Mouse (Mus musculus) CD4-positive naive resting alpha-beta T cell, adult 57 days (primary cell): ENCODE results near the gene Ntsr2. TPM values are rescaled to one million over a fixed set of nuclear protein-coding genes. Genes with fewer than 3 reads are reported as not detected.

Source experiments
- total RNA-seq: library from RNA; stranded (reverse); gene quantifications from one replicate; pipeline ENCODE4 v1.2.4, GENCODE M21; 2023

Gene Ntsr2
- total RNA-seq: not detected

DNA sequence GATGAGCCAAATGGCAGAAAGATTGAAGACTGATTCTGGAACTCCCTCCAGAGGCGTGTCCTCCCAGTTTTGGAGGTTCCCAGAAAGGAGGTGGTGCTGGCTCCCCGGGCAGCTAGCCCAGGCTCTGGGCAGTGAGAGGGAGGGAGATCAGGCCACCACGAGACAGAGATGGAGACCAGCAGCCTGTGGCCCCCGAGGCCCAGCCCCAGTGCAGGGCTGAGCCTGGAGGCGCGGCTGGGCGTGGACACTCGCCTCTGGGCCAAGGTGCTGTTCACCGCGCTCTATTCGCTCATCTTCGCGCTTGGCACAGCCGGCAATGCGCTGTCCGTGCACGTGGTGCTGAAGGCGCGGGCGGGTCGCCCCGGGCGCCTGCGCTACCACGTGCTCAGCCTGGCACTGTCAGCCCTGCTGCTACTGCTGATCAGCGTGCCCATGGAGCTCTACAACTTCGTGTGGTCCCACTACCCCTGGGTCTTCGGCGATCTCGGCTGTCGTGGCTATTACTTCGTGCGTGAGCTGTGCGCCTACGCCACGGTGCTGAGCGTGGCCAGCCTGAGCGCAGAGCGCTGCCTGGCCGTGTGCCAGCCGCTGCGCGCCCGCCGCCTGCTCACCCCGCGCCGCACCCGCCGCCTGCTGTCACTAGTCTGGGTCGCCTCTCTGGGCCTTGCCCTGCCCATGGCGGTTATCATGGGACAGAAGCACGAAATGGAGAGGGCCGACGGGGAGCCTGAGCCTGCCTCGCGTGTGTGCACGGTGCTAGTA, at the start of gene Ntsr2:
Ntsr2 (plus strand) TSS at position 51 of the 762 bp plus-strand sequence.

DNA sequence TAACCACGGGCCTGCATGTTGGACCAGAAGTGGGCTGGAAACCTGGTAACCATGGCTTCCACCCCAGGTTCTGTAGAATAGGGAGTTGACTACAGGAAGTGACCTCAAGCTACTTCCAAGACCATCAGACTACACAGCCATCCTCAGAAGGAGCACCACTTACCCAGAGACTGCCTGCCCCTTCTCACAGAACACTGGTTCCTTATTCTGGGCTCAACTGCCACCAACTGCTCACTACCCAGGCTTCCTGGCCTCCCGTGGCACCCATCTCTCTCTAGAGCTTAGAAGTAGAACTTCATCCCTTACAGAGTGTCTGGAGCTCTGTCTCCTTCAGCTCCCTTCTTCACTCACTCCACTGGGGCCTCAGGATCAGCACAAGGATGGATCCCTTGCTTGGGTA, 42.2 kb upstream of the Ntsr2 start, which contains the start of gene Lpin1:
Lpin1 (minus strand) TSS at position 31 of the 400 bp plus-strand sequence.

Other genes starting within 250 kb of the Ntsr2 start
- 54.2 TPM for gene Lpin1, start 42.4 kb upstream of the Ntsr2 start, total RNA-seq
- gene Greb1, start 147.5 kb downstream of the Ntsr2 start, total RNA-seq: 5.3 TPM
- gene E2f6, start 157.6 kb downstream of the Ntsr2 start, total RNA-seq: 12.5 TPM
- 44.5 TPM for gene Rock2, start 241.5 kb downstream of the Ntsr2 start, total RNA-seq